Mouse (Mus musculus): ENCODE measurements around the gene Mbnl2.

The Mbnl2 gene

DNA sequence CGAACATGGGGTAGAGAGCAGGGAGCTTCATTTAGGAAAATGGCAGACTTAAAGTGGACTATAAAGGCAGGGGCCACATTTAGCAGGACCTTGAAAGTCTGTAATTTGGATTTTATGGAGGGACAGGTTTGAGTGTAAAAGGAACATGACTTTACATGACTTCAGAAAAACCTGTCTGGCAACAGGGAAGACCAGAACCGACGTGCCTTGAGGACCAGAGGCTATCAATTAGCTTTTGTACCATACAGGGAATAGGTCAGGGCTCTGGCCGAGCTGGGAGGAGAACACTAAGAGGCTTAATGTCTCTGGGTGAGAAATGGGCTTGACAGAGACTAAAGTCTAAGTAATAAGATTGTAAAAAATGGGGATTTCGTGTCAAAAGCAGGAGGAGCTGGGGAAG lies 1.7 kb upstream of the Mbnl2 start:
- DNase-seq (ENCODE audit: extremely low read depth, insufficient read length, low spot score) = no peak

DNA sequence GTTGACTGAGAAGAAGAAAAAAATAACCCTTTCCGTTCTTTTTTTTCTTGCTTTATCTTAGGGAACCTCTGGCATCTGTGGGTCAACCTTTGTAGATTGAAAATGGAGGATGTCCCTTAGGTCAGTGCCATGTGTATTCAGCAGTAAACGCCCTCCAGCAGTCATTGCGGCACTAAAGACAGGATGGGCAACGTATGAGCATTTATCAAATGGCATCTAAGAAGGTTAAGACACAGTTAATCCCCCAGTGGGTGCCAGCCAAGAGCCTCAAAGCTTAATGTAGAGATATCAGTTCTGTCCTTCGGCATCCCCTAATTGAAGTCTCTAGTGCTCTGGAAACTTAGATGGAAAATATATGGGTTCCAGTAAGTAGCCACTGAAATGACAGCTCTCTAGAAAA lies 723 bp upstream of the Mbnl2 start:
- no peak for DNase-seq (ENCODE audit: extremely low read depth, insufficient read length, low spot score)

DNA sequence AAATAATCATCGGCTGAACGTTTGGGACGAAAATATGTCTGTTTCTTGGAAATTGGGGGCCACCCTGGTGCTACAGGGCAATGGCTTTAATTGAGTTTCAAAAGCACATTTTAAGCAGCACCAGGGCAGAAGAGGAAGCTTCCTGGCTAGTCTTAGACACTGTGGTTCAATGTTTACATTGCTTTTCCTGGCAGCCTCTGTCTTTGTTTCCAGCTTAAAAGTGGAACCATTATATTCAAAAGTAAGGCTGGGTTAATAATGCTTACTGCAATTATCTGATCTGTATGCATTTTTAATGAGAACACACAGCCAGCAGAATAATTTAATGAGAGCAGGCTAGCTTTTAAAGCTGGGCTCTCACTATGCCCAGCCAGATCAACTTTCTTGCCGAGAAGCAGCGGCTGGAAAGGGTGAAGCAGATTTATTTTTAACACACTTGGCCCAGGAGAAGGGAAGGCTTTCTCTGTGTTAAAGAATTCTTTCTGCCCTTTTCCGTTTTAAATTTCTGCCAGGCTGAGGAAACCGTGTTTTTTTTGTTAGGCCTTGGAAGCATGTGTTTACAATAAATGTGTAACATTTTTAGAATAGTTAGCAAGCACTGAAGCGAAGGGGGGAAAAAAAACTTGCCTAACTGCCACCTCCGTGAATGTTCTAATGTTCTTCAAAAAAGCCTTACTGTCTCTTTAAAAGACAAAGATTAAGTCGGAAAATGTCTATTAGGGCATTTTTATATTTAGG lies 1.0 kb downstream of the Mbnl2 start:
- no peak for DNase-seq (ENCODE audit: extremely low read depth, insufficient read length, low spot score)

DNA sequence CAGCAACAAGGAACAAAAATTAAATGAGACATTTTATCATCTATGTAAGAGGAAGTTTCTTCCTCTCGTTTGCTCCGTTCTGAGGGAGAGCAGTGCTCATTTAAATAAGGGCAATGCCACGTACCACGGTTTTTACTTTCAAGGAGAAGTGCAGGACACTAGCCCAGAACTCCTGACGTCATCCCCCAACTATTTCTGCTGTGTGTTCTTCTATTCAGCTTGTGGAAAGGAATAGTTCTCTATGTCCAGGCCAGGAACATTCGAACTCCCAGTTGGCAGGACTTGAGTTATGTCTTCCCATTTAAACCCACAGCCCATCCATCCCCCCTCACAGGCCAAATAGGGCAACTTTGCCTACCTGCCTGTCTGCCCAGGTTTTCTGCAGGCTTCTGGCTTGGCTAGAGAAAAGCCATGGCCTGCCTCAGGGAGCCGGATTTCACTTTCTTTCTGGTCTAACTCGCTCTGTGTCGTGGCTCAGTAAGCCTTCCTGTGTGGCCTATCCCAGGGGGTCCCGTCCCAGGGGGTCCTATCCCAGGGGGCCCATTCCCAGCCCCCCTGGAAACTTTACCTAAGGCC lies 1.7 kb downstream of the Mbnl2 start:
- DNase-seq (ENCODE audit: extremely low read depth, insufficient read length, low spot score) = peak; percentile 53

DNA sequence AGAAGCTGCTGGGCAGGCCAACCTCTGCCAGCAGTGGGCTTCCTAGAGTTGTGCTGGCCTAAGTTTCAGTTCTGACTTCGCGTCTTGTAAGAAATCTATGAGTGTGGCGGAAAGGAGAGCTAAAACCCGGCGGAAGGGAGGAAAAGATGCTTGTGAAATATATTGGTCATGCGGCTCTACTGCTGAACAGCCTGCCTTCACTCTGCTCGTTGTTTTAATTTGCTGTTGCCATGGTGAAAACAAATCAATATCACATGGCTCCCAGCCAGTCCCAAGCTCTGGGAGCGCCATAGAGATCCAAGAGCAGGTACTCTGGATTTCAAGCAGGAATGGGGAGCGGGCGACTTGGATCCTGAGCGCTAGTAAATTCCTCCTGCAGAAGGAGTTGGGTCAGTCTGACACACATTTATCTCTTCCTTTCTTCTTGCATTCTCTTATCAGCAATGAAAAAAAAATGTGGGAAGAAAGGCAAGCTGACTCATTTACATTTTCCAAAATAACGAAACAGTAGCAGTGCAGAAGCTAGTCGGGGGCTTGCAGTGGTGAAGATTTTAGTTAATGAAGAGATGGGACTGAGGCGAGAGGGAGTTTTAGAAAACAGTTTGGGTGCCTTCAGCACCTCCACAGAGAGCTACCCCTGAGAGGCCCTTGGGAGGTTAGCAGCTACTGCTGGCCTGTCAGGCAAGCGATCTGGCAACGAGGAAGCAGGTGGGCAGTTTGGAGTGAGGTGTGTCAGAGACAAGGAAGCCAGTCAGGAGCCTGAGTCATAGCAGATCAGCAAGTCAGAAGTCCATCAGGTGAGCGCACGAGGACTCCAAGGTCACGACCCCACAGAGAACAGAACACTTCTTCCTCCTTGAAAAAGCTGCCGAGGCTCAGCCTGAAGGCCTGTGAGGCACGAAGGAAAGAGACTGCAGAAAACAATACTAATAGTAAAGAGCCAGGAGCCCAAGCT lies 3.1 kb downstream of the Mbnl2 start:
- no peak for DNase-seq (ENCODE audit: extremely low read depth, insufficient read length, low spot score)

DNA sequence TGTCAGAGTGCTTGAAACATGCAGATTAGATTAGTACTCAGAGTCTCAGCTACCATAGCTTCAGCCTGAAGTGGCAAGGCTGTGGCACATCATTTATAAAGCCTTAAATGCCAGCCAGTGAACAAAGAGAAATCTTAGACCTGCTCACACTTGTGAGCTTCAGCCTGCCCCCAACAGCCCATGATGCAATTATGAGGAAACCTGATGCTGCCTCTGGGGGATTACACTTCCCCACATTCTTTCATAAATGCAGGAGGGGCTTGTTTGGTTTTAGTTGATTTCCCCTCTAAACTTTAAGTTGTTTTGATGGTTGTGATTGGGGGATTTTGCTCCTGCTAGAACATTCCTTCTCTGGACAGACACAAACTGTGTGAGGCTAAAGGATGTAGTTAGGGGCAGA lies 4.7 kb downstream of the Mbnl2 start:
- no peak for DNase-seq (ENCODE audit: extremely low read depth, insufficient read length, low spot score)

DNA sequence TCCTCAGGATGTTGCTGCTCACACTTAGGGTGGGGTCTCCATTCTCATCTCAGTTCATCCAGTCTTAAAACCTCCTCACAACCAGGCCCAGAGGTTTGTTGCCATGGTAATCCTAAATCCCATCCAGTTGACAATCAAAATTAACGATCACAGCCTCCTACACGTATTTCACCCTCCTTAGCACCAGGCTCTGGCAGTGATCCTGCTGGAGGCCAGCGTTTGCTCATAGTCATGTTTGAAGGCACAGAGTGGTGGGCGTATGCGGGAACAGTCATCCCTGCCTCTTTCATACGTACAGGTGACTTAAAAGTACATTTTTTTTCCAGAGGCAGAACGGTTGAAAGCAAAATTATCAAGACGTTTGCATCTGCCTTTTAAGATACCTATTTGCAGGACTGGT lies 8.3 kb downstream of the Mbnl2 start:
- no peak for DNase-seq (ENCODE audit: extremely low read depth, insufficient read length, low spot score)

DNA sequence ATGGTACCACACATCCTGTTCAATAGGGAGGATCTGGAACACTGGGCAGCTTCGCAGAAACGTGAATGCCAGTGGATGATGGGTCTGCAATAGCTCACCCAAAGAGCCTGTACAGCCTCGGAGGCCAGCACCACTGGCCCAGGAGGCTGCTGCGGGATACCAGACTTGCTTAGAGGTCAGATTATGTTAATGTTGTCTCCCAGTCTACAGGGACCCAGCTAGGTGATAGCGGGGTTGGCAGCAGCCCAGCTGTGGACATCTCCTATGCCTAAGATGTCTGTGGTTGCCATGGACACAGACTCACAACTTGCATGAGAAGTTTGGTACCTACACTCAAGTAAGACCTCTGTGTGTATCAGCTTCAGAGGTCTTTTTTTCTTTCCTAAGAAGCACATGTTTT lies 9.0 kb downstream of the Mbnl2 start:
- no peak for DNase-seq (ENCODE audit: extremely low read depth, insufficient read length, low spot score)

DNA sequence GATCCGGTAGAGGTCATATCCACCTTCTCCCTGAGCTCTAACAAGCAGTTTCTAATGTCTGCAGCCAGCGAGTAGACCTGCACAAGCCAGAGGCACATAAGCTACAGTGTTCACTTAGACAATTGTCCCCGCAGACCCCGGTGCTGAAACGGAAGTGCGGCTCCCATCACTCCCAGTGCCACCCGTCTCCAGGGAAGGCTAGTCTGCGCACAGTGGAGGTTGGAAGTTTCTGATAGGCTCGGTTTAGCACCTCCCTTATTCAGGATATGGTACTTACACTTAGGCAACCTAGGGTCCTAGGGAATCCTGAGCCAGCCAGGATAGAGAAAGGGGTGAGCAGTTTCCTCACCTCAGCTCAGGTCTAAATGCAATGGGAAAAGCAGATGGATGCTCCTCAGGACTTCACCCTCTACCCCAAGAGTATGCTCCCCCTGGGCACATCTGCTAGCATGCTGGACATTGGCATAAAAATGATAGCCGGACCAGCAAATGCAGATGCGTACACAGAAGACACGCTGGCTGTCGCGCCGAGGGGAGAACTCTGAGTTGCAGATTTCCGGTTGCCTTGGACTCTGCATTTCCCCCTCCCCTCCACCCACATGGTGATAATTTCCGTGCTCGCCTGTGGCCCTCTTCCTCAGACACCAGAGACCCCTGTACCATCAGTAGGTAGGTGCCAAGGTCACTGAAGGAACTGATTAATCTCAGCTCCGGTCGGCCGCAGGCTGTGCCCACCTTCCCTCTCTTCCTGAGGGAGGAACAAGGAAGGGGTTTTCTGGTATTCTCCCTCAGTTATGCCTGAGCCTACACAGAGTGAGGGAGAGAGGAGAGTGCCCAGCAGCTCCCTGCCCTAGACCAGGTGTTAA lies 11.9 kb downstream of the Mbnl2 start:
- DNase-seq (ENCODE audit: extremely low read depth, insufficient read length, low spot score) = no peak

DNA sequence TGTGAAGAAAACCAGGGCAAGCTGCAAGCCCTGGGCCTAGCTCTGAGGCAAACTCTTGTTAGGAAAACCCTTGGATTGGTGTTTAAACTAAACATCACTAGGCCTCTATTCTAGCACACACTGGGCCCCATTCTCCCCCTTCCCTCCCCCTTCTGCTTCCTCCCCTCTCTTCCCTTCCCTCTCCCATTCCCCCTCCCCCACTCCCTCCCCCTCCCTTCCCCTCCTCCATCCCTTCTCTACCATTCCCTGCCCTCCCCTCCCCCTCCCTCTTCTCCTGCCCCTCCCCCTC lies 12.5 kb downstream of the Mbnl2 start:
- no peak for DNase-seq (ENCODE audit: extremely low read depth, insufficient read length, low spot score)

DNA sequence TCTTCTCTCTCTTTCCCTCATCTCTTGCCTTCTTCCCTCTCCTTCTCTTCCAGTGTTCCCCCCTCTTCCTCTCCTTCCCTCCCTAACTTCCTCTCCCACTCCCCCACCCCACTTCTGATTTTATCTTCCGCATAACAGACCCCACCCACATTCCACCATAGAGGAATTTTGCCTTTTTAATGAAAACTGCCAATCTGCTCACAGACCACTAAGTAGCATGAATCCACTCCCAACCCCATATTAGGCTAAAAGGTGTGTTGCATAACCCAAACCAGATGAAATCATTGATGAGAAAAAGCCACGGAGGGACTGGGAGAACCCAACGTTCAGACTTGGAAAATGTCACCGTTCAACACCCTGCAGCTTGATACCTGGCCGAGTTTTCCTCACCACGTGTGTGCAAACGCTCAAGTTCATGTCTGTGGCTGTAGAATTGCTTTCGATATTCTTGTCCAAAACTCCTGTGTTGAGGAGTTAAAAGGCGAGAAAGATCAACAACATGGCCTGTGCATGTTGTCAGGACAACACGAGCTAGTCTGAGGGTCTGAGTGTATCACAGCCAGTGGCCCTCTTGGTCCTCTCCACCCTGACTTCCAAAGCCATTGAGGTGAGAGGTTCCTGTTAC lies 13.0 kb downstream of the Mbnl2 start:
- DNase-seq (ENCODE audit: extremely low read depth, insufficient read length, low spot score) = no peak

DNA sequence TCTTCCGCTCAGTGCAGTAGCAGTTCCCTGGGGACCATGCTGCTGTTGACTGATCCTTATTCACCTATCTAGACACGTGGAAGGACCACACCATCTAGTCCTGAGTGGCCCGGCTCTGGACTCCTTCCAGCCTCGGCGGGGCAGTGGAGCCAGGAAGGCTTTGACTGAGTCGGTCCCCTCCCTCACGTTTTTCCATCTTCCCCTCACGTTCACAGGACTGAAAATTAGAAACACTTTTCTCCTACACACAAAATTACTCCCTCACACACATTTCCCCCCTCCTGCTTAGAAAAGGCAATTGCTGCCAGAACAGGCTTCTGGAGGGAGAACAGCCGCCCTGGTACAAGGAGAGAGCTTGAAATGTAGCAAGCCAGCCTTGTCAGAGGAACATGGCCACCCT lies 13.6 kb downstream of the Mbnl2 start:
- no peak for DNase-seq (ENCODE audit: extremely low read depth, insufficient read length, low spot score)

DNA sequence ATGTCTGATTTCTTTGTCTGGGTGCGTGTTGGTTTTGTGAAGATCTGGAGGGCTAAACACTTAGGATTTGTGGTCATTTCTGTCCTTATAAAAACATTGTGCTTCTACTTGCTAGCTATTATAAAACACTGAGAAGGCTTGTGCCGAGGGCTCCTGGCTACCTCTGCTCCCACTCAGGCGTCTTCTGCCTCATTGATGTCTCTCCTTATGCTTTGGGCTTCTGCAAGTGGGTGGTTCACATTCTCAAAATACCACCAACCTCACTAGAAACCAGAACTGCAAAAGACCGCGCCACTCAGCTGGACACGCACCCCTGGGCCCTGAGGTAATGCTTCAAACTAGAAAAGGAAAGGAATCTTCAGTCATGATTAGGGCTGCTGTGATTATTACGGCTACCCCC lies 14.1 kb downstream of the Mbnl2 start:
- DNase-seq (ENCODE audit: extremely low read depth, insufficient read length, low spot score) = no peak

DNA sequence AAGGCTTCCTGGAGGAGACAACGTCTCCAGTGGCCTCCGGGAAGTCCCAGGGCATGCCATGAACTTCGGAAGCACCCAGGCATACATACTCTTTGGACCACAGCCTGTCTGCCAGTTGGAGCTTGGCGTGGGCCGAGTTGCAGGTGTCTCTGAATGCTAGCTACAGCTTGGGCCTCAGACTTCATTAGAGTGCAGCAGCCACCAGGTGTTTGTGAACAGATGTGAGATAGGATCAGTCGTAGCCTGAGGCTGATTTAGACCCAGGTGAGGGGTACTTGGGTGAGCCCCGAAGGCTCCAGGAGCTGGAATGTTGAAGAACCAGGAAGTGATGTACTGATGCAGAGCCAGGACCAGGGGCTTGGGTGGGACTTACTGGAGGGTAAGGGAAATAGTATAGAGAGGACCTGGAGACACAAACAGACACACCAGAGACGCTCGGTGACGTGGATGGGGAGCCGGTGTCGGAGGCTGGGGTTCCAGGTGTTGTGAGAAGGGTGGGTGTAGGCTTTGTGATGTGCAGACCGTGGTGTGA lies 15.8 kb downstream of the Mbnl2 start:
- no peak for DNase-seq (ENCODE audit: extremely low read depth, insufficient read length, low spot score)

DNA sequence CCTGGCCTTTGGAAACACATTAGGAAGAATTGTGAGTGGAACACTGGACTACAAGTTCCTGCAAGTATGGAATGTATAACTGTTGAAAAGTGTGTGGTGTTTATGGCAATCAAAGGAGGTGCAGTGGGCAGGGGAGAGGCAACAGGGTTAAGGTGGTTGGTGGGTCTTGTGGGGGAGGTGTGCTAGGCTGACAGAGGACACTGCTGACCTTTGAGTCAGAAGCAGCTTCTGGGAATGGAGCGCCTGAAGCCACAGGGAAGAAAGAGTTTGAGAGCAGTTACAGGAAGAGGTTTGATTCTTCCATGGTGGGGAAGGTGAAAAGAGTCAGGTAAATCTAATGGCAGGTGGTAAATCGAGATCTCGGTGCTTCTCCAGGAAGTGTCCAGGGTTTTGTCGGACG lies 16.7 kb downstream of the Mbnl2 start:
- no peak for DNase-seq (ENCODE audit: extremely low read depth, insufficient read length, low spot score)

DNA sequence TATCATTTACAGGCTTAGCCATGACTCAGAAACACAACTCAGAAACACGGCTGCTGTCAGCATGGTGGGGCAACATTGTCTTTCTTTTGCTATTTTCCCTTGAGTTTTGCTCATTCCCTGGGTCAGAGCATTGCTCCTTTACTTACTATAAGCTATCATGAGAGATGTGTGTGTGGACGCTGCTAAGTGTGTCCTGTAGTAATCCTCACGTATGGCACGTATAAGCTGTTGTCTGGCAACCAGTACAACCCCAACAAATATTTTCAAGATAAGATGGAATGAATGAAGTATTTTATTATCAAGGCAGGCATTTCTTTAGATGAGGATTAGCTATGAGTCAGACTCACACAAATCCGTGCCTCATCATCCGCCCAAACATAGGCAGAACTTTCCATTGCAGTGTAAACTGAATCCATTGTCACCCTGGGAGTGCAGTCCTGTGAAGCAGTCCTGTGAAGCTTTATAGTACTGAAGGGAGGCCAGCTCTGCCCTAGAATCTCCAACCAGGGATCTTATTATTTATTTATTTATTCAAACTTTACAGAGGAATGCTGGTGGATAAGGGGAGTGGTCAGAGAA lies 17.2 kb downstream of the Mbnl2 start:
- no peak for DNase-seq (ENCODE audit: extremely low read depth, insufficient read length, low spot score)

DNA sequence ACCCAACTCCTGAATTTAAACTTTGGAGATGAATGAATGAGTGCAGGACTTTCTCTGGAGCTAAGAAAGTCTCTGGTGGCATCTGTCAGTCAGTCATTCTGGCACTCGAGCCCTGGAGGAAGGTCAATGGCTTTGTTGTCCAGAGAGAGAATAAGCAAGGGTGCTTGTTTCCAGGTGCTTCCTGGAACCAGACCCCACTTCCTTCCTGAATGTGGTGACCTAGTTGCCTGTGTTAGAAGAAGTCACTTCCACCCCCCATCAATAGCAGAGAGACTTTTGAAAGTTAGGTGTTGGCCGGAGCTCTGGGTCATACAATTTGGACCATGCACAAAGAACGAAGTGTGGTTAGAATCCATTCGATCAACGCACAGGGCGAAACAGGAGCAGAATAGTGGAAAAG lies 19.0 kb downstream of the Mbnl2 start:
- no peak for DNase-seq (ENCODE audit: extremely low read depth, insufficient read length, low spot score)

DNA sequence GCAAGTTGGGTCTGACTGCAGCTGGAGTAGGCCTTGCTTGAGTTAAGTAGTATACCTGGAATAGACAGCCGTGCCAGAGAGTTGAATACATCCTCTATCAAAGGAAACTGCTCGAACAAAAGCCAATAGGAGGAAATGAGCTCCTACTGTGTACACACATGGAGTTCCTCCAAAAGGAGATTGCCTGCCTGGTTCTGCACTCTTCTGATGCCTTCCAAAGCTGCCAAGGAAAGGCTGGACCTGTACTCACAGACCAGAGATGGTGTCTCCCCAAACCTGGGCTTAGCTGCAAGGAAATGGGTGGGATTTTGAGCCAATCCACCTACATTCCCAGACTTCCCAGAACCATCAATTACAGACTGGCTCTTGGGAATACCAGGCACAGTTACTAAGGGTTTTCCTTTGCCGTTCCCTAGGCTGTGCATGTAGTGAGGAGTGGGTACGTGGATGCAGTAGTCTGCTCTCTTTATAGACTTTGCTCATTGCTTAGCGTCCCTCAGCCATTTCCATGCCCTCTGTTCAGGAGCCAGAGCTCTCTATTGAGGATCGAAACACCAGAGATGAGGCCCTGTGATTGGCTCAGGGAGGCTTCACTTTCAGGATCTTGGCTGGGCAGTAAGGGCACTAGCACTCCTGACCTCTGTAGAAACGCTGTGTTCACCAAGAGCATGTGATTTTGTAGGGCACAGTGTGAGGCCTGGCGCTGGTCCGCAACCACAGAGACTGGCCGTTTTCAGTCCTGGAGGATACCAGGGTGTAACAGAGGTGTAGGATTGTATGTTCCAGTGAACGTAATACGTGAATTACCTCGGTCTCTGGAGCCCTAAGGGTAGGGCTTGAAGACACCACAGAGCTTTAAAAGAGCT lies 20.1 kb downstream of the Mbnl2 start:
- DNase-seq (ENCODE audit: extremely low read depth, insufficient read length, low spot score) = peak; percentile 51
